ENCODE assay signal across 8 mouse cellular contexts in the genomic region with DNA sequence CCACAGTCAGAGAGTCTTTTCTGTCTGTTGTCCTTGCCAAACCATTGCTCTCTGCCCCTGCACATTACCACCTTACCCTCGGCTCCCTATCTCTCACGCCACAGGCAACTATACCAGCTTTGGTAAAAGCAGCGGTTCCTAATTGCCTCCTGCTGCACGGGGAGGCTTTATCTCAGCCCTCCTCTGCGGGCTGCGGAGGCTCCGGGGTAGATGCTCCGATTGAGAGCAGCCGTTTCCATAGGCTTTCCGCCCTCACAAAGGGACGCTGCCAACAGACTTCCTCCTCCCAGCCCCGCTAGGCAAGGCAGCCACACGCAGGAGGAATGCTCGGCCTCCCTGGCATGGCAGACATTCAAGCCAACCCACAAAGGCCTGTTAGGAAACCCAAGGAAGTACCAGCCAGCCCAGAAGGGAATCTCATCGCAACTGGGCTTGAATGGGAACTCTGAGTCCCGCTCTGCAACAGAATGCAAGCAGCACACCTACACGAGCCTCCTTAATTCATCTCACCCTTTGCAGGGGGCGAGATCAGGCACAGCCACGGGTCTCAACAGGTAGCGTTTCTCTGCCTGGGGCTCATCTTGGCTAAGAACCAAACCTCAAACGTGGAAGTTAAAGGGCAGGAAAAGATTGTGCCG.
A peak's percentile ranks its signal among the peaks of the same experiment; 100 is the strongest.
DNase-seq lines count a peak whose midpoint lies in the region; ATAC-seq and TF ChIP-seq lines count a peak whose summit lies in the region.

No protein-coding gene starts in this region.

- no peaks in the 10 kb centered on the region for H3K27me3 ChIP-seq in thymus, adult 2 months (ENCODE audit: control insufficient read depth, insufficient read depth, low read length)
- H3K27me3 ChIP-seq in neural tube, embryonic 15.5 days (replicated peaks), result peaks cover 28% of the 10 kb centered on the region

- no peak overlapping the region for H3K4me3 ChIP-seq in thymus, adult 2 months (ENCODE audit: control insufficient read depth, insufficient read depth, low read length)
- no peak overlapping the region for H3K4me3 ChIP-seq in lung, adult 2 months (replicated peaks; ENCODE audit: extremely low read depth, low read depth, low read length)
- no peak overlapping the region for H3K4me3 ChIP-seq in neural tube, embryonic 15.5 days (replicated peaks)

- no peak for TF ChIP-seq CTCF in thymus, adult 2 months (IDR thresholded peaks at IDR 0.05; ENCODE audit: borderline replicate concordance, control insufficient read depth, extremely low read depth, insufficient read depth, low read length, poor library complexity)
- no peak for TF ChIP-seq CTCF in lung, adult 2 months (IDR thresholded peaks at IDR 0.05; ENCODE audit: insufficient read depth, low read length)

- H3K9ac ChIP-seq in neural tube, embryonic 15.5 days (replicated peaks), result peak overlapping the region; percentile 14; the same call in 1 of the 2 replicates

- no peak for TF ChIP-seq POLR2A in thymus, adult 2 months (IDR thresholded peaks at IDR 0.05; ENCODE audit: control insufficient read depth, extremely low read depth, insufficient read depth, low read length, poor library complexity)
- no peak for TF ChIP-seq POLR2A in lung, adult 2 months (IDR thresholded peaks at IDR 0.05; ENCODE audit: borderline replicate concordance, extremely low read depth, low read depth, low read length)

- H3K36me3 ChIP-seq in thymus, adult 2 months (ENCODE audit: control insufficient read depth, insufficient read depth, low read length), result no peaks in the 10 kb centered on the region
- H3K36me3 ChIP-seq in neural tube, embryonic 15.5 days, result no peaks in the 10 kb centered on the region

- 2% methylated on average over 22 of the region's 22 CpGs for WGBS in thymus, adult 2 months
- WGBS in lung, adult 2 months, result 11% methylated on average over 22 of the region's 22 CpGs
- 10% methylated on average over 22 of the region's 22 CpGs for WGBS in neural tube, embryonic 15.5 days

- peak; percentile 86 to 90 for ATAC-seq in hematopoietic stem cell, adult 5-6 weeks (replicated peaks in 1 of 2; ENCODE audit: insufficient read depth in 1 of 2, low FRiP score in 2 of 2, low TSS enrichment in 1 of 2, low read depth in 1 of 2, poor library complexity in 2 of 2, severe bottlenecking in 2 of 2)
- no peak for ATAC-seq in neural tube, embryonic 15.5 days (ENCODE audit: low FRiP score)
- no peak for ATAC-seq in inflammation-experienced regulatory T-cells, adult 6 months

- H3K27ac ChIP-seq in thymus, adult 2 months (ENCODE audit: control insufficient read depth, insufficient read depth, low read length), result no peak overlapping the region
- H3K27ac ChIP-seq in neural tube, embryonic 15.5 days (replicated peaks), result no peak overlapping the region

- H3K4me2 ChIP-seq in neural tube, embryonic 15.5 days, result peak overlapping the region; percentile 45

- DNase-seq in thymus, adult 2 months, result peak; percentile 22
- no peak for DNase-seq in thymus, postnatal 0 days (ENCODE audit: low spot score)
- peak; percentile 58 for DNase-seq in fibroblast of lung, adult 2 months (ENCODE audit: low read depth)
- DNase-seq in layer of hippocampus, postnatal 10 days (ENCODE audit: low spot score in 2 of 2), result peak; percentile 52 to 67
- DNase-seq in lung, adult 2 months, result peak; percentile 50

- no peaks in the 10 kb centered on the region for H3K9me3 ChIP-seq in neural tube, embryonic 15.5 days (replicated peaks)

- peaks cover 13% of the 10 kb centered on the region for H3K4me1 ChIP-seq in thymus, adult 2 months (replicated peaks; ENCODE audit: control insufficient read depth, insufficient read depth, low read length)
- peaks cover 10% of the 10 kb centered on the region for H3K4me1 ChIP-seq in lung, adult 2 months (ENCODE audit: control insufficient read depth, insufficient read depth, low read length)
- peaks cover 21% of the 10 kb centered on the region for H3K4me1 ChIP-seq in neural tube, embryonic 15.5 days

Comparison
In these comparisons a context has a peak if more than half of its experiments do, and no peak if none do; other contexts are left out.
1. ATAC-seq: peak in hematopoietic stem cell, adult 5-6 weeks (2 of 2); none in neural tube, embryonic 15.5 days (single experiment) and inflammation-experienced regulatory T-cells, adult 6 months (single experiment).